Mouse (Mus musculus) G1E (cell line): ENCODE results near the gene Pkhd1.

Source experiments
- CTCF ChIP-seq: IDR thresholded peaks from 2 replicates; pipeline ENCODE4 v1.5.1; 2012; ENCODE audit warnings: low read depth, low read length, inconsistent platforms, mixed read lengths
- GATA1 ChIP-seq: IDR thresholded peaks from 2 replicates; pipeline ENCODE4 v1.6.1; 2012; ENCODE audit warnings: borderline replicate concordance, low read length, inconsistent platforms, mixed read lengths
- POLR2AphosphoS5 ChIP-seq: IDR thresholded peaks from 2 replicates; pipeline ENCODE4 v1.6.1; 2012; ENCODE audit warnings: low read depth, low read length, inconsistent platforms; ENCODE audit not compliant: insufficient replicate concordance
- TAL1 ChIP-seq: conservative IDR thresholded peaks from 2 replicates; pipeline ENCODE4 v1.6.1; 2012; ENCODE audit warnings: low read depth, low read length, inconsistent platforms, mixed read lengths

- TF ChIP-seq CTCF (no peak), TAL1 (no peak), POLR2AphosphoS5 (no peak), GATA1 (no peak)
Observed at GRCm38 (mm10) chr1:20481843-20482242, 136.0 kb downstream of the Pkhd1 start.
